Mouse (Mus musculus): ENCODE measurements around the gene Foxj3. TPM values are rescaled to one million over a fixed set of nuclear protein-coding genes. Genes with fewer than 3 reads are reported as not detected.

Foxj3 gene
- total and polyA plus RNA-seq, 3 experiments = 13.4 to 33.9 (median 15.3) TPM

- in situ Hi-C loops (cut with MboI; ENCODE audit: low pct_ligation_motif_present, low pct_unique_long_range_greater_than_20kb, low sequenced_read_pairs) (loop anchor here (25.0 kb wide), 1 partner anchor 395 kb away; the partner anchor contains the start of gene Cldn19), dilution Hi-C loops (cut with MboI; ENCODE audit: extremely low pct_ligation_motif_present, extremely low pct_unique_long_range_greater_than_20kb, low sequenced_read_pairs) (no loop called here)
- Histone ChIP-seq H3K27me3 (replicated peaks) (no peaks in the 10 kb centered on the region), H3K9me3 (replicated peaks; ENCODE audit: low read length) (peaks cover 9% of the 10 kb centered on the region), H3K9ac (ENCODE audit: insufficient read depth, low read depth) (no peak overlapping the region), H3K4me3 (replicated peaks in 1 of 3; ENCODE audit: low read depth in 2 of 3, low read length in 2 of 3, poor library complexity in 1 of 3) (no peak overlapping the region), H3K4me1 (ENCODE audit: control insufficient read depth in 1 of 2, insufficient read depth in 2 of 2) (peaks cover 3 to 14% of the 10 kb centered on the region in 2 experiments), H3K36me3 (replicated peaks in 1 of 2; ENCODE audit: control insufficient read depth in 1 of 2, insufficient read depth in 1 of 2, low read length in 1 of 2) (no peaks in the 10 kb centered on the region), H3K27ac (ENCODE audit: insufficient read depth, low read depth) (no peak overlapping the region), H3K4me2 (ENCODE audit: insufficient read depth, low read depth, poor library complexity, severe bottlenecking) (no peak overlapping the region), H3K79me2 (replicated peaks; ENCODE audit: control insufficient read depth, extremely low read depth, insufficient read depth, poor library complexity, severe bottlenecking) (no peaks in the 10 kb centered on the region)
- no peak for DNase-seq (ENCODE audit: extremely low read depth)
- no peak for TF ChIP-seq ELF1 (IDR thresholded peaks at IDR 0.05; ENCODE audit: low read depth, low read length)
- TF ChIP-seq JUN (IDR thresholded peaks at IDR 0.05; ENCODE audit: insufficient read depth, low read depth, low read length) = no peak
- no peak for TF ChIP-seq KAT2A (IDR thresholded peaks at IDR 0.05; ENCODE audit: insufficient replicate concordance, low read length)
- no peak for TF ChIP-seq SMC3 (IDR thresholded peaks at IDR 0.05; ENCODE audit: low read depth, low read length)
- TF ChIP-seq UBTF (IDR thresholded peaks at IDR 0.05; ENCODE audit: low read depth, low read length) = no peak
- TF ChIP-seq RAD21 (IDR thresholded peaks at IDR 0.05; ENCODE audit: low read depth, low read length) = no peak
These were observed 120.2 kb downstream of the Foxj3 start for GRCm38 (mm10) chr4:119657011-119657410.

GRCm38 (mm10) chr4:119658246-119658645 is 121.4 kb downstream of the Foxj3 start:
- Histone ChIP-seq H3K9me3 (replicated peaks; ENCODE audit: low read length) (peaks cover 4% of the 10 kb centered on the region), H3K27ac (ENCODE audit: insufficient read depth, low read depth) (no peak overlapping the region), H3K4me2 (ENCODE audit: insufficient read depth, low read depth, poor library complexity, severe bottlenecking) (no peak overlapping the region), H3K79me2 (replicated peaks; ENCODE audit: control insufficient read depth, extremely low read depth, insufficient read depth, poor library complexity, severe bottlenecking) (no peaks in the 10 kb centered on the region), H3K27me3 (replicated peaks) (no peaks in the 10 kb centered on the region), H3K9ac (ENCODE audit: insufficient read depth, low read depth) (no peak overlapping the region), H3K36me3 (replicated peaks in 1 of 2; ENCODE audit: control insufficient read depth in 1 of 2, insufficient read depth in 1 of 2, low read length in 1 of 2) (no peaks in the 10 kb centered on the region), H3K4me1 (ENCODE audit: control insufficient read depth in 1 of 2, insufficient read depth in 2 of 2) (peaks cover 6 to 27% of the 10 kb centered on the region in 2 experiments), H3K4me3 (replicated peaks in 1 of 3; ENCODE audit: low read depth in 2 of 3, low read length in 2 of 3, poor library complexity in 1 of 3) (no peak overlapping the region)
- no peak for TF ChIP-seq TBP (conservative IDR thresholded peaks at IDR 0.05; ENCODE audit: low read depth, low read length)
- TF ChIP-seq IRF4 (IDR thresholded peaks at IDR 0.05; ENCODE audit: low read depth, low read length) = no peak
- no peak for TF ChIP-seq KAT2A (IDR thresholded peaks at IDR 0.05; ENCODE audit: insufficient replicate concordance, low read length)
- TF ChIP-seq POLR2AphosphoS2 (IDR thresholded peaks at IDR 0.05; ENCODE audit: low read depth, low read length) = no peak
- no peak for TF ChIP-seq ZC3H11A (IDR thresholded peaks at IDR 0.05; ENCODE audit: low read depth, low read length)
- TF ChIP-seq MXI1 (IDR thresholded peaks at IDR 0.05; ENCODE audit: low read depth, low read length) = no peak
- TF ChIP-seq ZMIZ1 (IDR thresholded peaks at IDR 0.05; ENCODE audit: low read depth, low read length) = no peak
- no peak for TF ChIP-seq ELF1 (IDR thresholded peaks at IDR 0.05; ENCODE audit: low read depth, low read length)
- TF ChIP-seq E2F4 (IDR thresholded peaks at IDR 0.05; ENCODE audit: insufficient replicate concordance, low read depth, low read length) = no peak
- TF ChIP-seq GABPA (IDR thresholded peaks at IDR 0.05; ENCODE audit: insufficient replicate concordance, low read depth, low read length) = no peak
- no peak for TF ChIP-seq JUND (conservative IDR thresholded peaks at IDR 0.05; ENCODE audit: low read depth, low read length)
- no peak for TF ChIP-seq RAD21 (IDR thresholded peaks at IDR 0.05; ENCODE audit: low read depth, low read length)
- no peak for DNase-seq (ENCODE audit: extremely low read depth)
- in situ Hi-C loops (cut with MboI; ENCODE audit: low pct_ligation_motif_present, low pct_unique_long_range_greater_than_20kb, low sequenced_read_pairs) (loop anchor here (25.0 kb wide), 1 partner anchor 396 kb away; the partner anchor contains the start of gene Cldn19), dilution Hi-C loops (cut with MboI; ENCODE audit: extremely low pct_ligation_motif_present, extremely low pct_unique_long_range_greater_than_20kb, low sequenced_read_pairs) (no loop called here)

Data from CH12.LX (cell line).